Mouse (Mus musculus) liver, embryonic 12.5 days (tissue): Measurements from ENCODE around the gene Frmd8. TPM values are rescaled to one million over a fixed set of nuclear protein-coding genes. Genes with fewer than 3 reads are reported as not detected.

Experiments used
- ATAC-seq: fragments of 200-750 bp; cut with Nextera tagmentation; 2 replicates; pipeline ENCODE4 v1.8.0; 2017; ENCODE audit warnings: moderate number of reproducible peaks, mild to moderate bottlenecking, moderate library complexity
- H3K27ac ChIP-seq: fragments of 300-500 bp; sonication (generic); 2 replicates; pipeline ENCODE4 v1.5.1; 2016; ENCODE audit warnings: mild to moderate bottlenecking
- H3K27me3 ChIP-seq: fragments of 300-500 bp; sonication (generic); replicated peaks from 2 replicates; pipeline ENCODE4 v1.6.1; 2016; ENCODE audit warnings: mild to moderate bottlenecking, moderate library complexity
- H3K36me3 ChIP-seq: fragments of 300-500 bp; sonication (generic); 2 replicates; pipeline ENCODE4 v1.6.1; 2016; ENCODE audit warnings: mild to moderate bottlenecking, moderate library complexity
- H3K4me1 ChIP-seq: fragments of 300-500 bp; sonication (generic); 2 replicates; pipeline ENCODE4 v1.6.1; 2016
- H3K4me2 ChIP-seq: fragments of 300-500 bp; sonication (generic); 2 replicates; pipeline ENCODE4 v1.6.1; 2016; ENCODE audit warnings: mild to moderate bottlenecking, moderate library complexity
- H3K4me3 ChIP-seq: fragments of 300-500 bp; sonication (generic); 2 replicates; pipeline ENCODE4 v1.5.1; 2016; ENCODE audit warnings: mild to moderate bottlenecking, moderate library complexity
- H3K9ac ChIP-seq: fragments of 300-500 bp; sonication (generic); 2 replicates; pipeline ENCODE4 v1.6.1; 2016; ENCODE audit warnings: mild to moderate bottlenecking, moderate library complexity
- H3K9me3 ChIP-seq: fragments of 300-500 bp; sonication (generic); replicated peaks from 2 replicates; pipeline ENCODE4 v1.6.1; 2016; ENCODE audit warnings: mild to moderate bottlenecking, moderate library complexity
- WGBS: fragments of 180-500 bp; shearing (Covaris S2); methylation state at CpG from one replicate; pipeline ENCODE4 v1.1.7; 2016; ENCODE audit not compliant: insufficient replicate concordance; 5-methylcytosine and 5-hydroxymethylcytosine counted together
- polyA plus RNA-seq: library from polyadenylated mRNA; unstranded; fragments of >200 nt; fragmentation: Nextera tagmentation; extraction: Ambion mirVana; gene quantifications from 2 replicates; pipeline ENCODE4 v1.2.1, GENCODE M21; 2016

Gene Frmd8
- polyA plus RNA-seq, 1 experiment from 2014 or later = 22.1 TPM

- Histone ChIP-seq H3K4me1 (peaks cover 96% of the 10 kb centered on the region), H3K9ac (peak overlapping the region; percentile 83), H3K4me2 (peak overlapping the region; percentile 79), H3K36me3 (peaks cover 12% of the 10 kb centered on the region), H3K9me3 (no peaks in the 10 kb centered on the region), H3K4me3 (peak overlapping the region; percentile 57), H3K27me3 (no peaks in the 10 kb centered on the region), H3K27ac (peak overlapping the region; percentile 98)
- peak; percentile 12; the same call in 1 of the 2 replicates for ATAC-seq
- 46% methylated on average over 4 of the region's 4 CpGs for WGBS
Measured at GRCm38 (mm10) chr19:5847306-5847796, 27.7 kb downstream of the Frmd8 start.

GRCm38 (mm10) chr19:5846557-5847305 lies 28.3 kb downstream of the Frmd8 start:
- H3K4me3 ChIP-seq = peak overlapping the region; percentile 57
- H3K4me1 ChIP-seq = peaks cover 96% of the 10 kb centered on the region
- H3K27ac ChIP-seq = peak overlapping the region; percentile 98
- peak overlapping the region; percentile 79 for H3K4me2 ChIP-seq
- peak overlapping the region; percentile 83 for H3K9ac ChIP-seq
- H3K36me3 ChIP-seq = peaks cover 5% of the 10 kb centered on the region
- ATAC-seq = peak; percentile 53
- WGBS = 9% methylated on average over 16 of the region's 16 CpGs
- H3K9me3 ChIP-seq = no peaks in the 10 kb centered on the region
- H3K27me3 ChIP-seq = no peaks in the 10 kb centered on the region

- Histone ChIP-seq H3K9me3 (no peaks in the 10 kb centered on the region), H3K9ac (peak overlapping the region; percentile 83), H3K27me3 (no peaks in the 10 kb centered on the region), H3K4me2 (peak overlapping the region; percentile 79), H3K4me3 (peak overlapping the region; percentile 57), H3K36me3 (no peaks in the 10 kb centered on the region), H3K4me1 (peaks cover 96% of the 10 kb centered on the region), H3K27ac (peak overlapping the region; percentile 98)
- WGBS = 0% methylated on average over 7 of the region's 7 CpGs
- no peak for ATAC-seq
Measured at GRCm38 (mm10) chr19:5846154-5846553, 28.9 kb downstream of the Frmd8 start.

- ATAC-seq = peak; percentile 46
- H3K9me3 ChIP-seq = no peaks in the 10 kb centered on the region
- WGBS = 2% methylated on average over 45 of the region's 45 CpGs
Measured at GRCm38 (mm10) chr19:5845319-5846135, 29.5 kb downstream of the Frmd8 start.

GRCm38 (mm10) chr19:5844831-5845318 lies 30.2 kb downstream of the Frmd8 start:
- 27% methylated on average over 12 of the region's 12 CpGs for WGBS
- Histone ChIP-seq H3K4me2 (peak overlapping the region; percentile 79), H3K36me3 (no peaks in the 10 kb centered on the region), H3K27me3 (no peaks in the 10 kb centered on the region), H3K4me1 (peaks cover 94% of the 10 kb centered on the region), H3K4me3 (peak overlapping the region; percentile 57), H3K9ac (peak overlapping the region; percentile 86), H3K9me3 (no peaks in the 10 kb centered on the region), H3K27ac (peak overlapping the region; percentile 98)
- ATAC-seq = no peak

More at GRCm38 (mm10) chr19:5845319-5846135, 29.5 kb downstream of the Frmd8 start:
- Histone ChIP-seq H3K4me1 (peaks cover 96% of the 10 kb centered on the region), H3K36me3 (no peaks in the 10 kb centered on the region), H3K27me3 (no peaks in the 10 kb centered on the region), H3K9ac (peak overlapping the region; percentile 86), H3K4me2 (peak overlapping the region; percentile 79), H3K4me3 (peak overlapping the region; percentile 57), H3K27ac (peak overlapping the region; percentile 98)

- Histone ChIP-seq H3K27ac (peak overlapping the region; percentile 98), H3K4me2 (peak overlapping the region; percentile 79), H3K4me3 (peak overlapping the region; percentile 57), H3K27me3 (no peaks in the 10 kb centered on the region), H3K9ac (peak overlapping the region; percentile 86), H3K4me1 (peaks cover 89% of the 10 kb centered on the region), H3K36me3 (no peaks in the 10 kb centered on the region), H3K9me3 (no peaks in the 10 kb centered on the region)
- peak; percentile 28 for ATAC-seq
- 35% methylated on average over 30 of the region's 30 CpGs for WGBS
Measured at GRCm38 (mm10) chr19:5843781-5844691, 31.0 kb downstream of the Frmd8 start.

GRCm38 (mm10) chr19:5842785-5843730 lies 32.0 kb downstream of the Frmd8 start:
- Histone ChIP-seq H3K9ac (peak overlapping the region; percentile 86), H3K9me3 (no peaks in the 10 kb centered on the region), H3K36me3 (no peaks in the 10 kb centered on the region), H3K27ac (peak overlapping the region; percentile 98), H3K4me1 (peaks cover 79% of the 10 kb centered on the region), H3K4me3 (peak overlapping the region; percentile 57), H3K27me3 (no peaks in the 10 kb centered on the region), H3K4me2 (peak overlapping the region; percentile 79)
- 43% methylated on average over 9 of the region's 9 CpGs for WGBS
- ATAC-seq = no peak

GRCm38 (mm10) chr19:5841999-5842784 lies 32.9 kb downstream of the Frmd8 start:
- Histone ChIP-seq H3K4me1 (peaks cover 74% of the 10 kb centered on the region), H3K27ac (peak overlapping the region; percentile 98), H3K36me3 (no peaks in the 10 kb centered on the region), H3K9ac (peak overlapping the region; percentile 86), H3K4me2 (peak overlapping the region; percentile 79), H3K9me3 (no peaks in the 10 kb centered on the region), H3K27me3 (no peaks in the 10 kb centered on the region), H3K4me3 (peak overlapping the region; percentile 57)
- WGBS = 67% methylated on average over 5 of the region's 5 CpGs
- ATAC-seq = no peak

- peak; percentile 30; the same call in 1 of the 2 replicates for ATAC-seq
- Histone ChIP-seq H3K4me3 (peak overlapping the region; percentile 57), H3K4me2 (peak overlapping the region; percentile 79), H3K36me3 (no peaks in the 10 kb centered on the region), H3K9ac (peak overlapping the region; percentile 37), H3K9me3 (no peaks in the 10 kb centered on the region), H3K4me1 (peaks cover 67% of the 10 kb centered on the region), H3K27me3 (no peaks in the 10 kb centered on the region), H3K27ac (peak overlapping the region; percentile 98)
- 37% methylated on average over 4 of the region's 4 CpGs for WGBS
Measured at GRCm38 (mm10) chr19:5841389-5841946, 33.6 kb downstream of the Frmd8 start.
